Comparison of ENCODE assay signal across 8 mouse cellular contexts in the genomic region with DNA sequence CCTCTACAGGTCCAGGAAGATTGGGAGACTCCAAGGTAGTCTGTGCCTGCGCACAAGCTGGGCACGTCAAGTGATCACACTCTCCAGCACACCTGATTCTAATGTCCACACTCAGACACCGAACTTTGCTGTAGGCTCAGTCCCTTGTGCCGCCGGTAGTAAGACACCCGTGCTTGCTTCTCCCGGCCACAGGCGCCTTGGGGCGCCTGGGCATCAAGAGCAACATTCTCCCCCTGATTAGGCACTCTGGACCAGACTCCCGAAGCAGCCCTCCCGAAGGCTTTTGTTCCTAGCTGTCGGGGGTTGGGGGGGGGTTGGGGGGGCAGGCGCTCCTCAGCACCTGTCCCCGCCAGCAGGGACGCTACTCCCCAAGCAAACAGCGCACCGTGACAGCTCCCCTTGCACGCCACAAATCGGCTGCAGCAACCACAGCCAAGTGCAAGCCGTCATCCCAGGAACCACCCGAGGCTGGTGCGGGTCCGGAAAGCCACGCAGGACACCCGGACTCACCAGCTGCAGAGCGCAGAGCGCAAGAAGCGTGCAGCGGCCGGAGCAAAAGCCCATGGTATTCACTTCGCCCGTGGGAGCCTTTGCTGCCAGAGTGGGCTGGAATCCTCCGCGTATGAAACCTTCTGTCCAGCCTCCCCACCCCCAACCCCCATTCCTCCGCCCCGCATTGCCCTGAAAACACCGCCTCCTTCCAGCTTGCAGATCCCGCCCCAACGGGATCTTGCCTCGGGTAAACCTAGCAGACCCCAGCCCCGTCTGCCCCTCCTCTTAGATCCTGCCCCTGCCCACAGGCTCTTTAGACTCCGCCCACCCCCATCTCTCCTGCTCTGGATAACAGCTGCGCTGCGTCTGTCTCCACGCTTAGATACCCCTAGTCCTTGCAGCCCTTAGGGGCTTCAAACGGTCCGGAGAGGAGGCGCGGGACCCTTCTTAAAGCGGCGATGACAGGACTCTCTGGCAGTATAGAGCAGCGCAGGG. TPM values are rescaled to one million over a fixed set of nuclear protein-coding genes. Genes with fewer than 3 reads are reported as not detected.
A peak's percentile ranks its signal among the peaks of the same experiment; 100 is the strongest.
DNase-seq lines count a peak whose midpoint lies in the region; ATAC-seq and TF ChIP-seq lines count a peak whose summit lies in the region.

A gene (minus strand): TSS at position 639 of the 987 bp plus-strand sequence.

- peak; percentile 92 for DNase-seq in ZHBTc4 (ENCODE audit: low read depth, low spot score)
- peak; percentile 89 for DNase-seq in embryonic facial prominence, embryonic 10.5 days (ENCODE audit: low spot score)
- peak; percentile 26 to 32 for DNase-seq in layer of hippocampus, adult 8-10 months (ENCODE audit: low spot score in 2 of 2)
- peak; percentile 97 for DNase-seq in lung, embryonic 14.5 days
- DNase-seq in retina, postnatal 7 days (ENCODE audit: low read depth, low spot score), result peak; percentile 61
- no peak for DNase-seq in spleen, postnatal 36 days (ENCODE audit: low spot score in 2 of 2)

- TF ChIP-seq EP300 in ES-Bruce4 (IDR thresholded peaks at IDR 0.05; ENCODE audit: insufficient read depth, low read depth, low read length), result no peak

- H3K9me3 ChIP-seq in ES-Bruce4 (replicated peaks; ENCODE audit: control insufficient read depth, insufficient read depth, low read length, poor library complexity, severe bottlenecking), result no peaks in the 10 kb centered on the region
- H3K9me3 ChIP-seq in embryonic facial prominence, embryonic 10.5 days, result no peaks in the 10 kb centered on the region
- no peaks in the 10 kb centered on the region for H3K9me3 ChIP-seq in heart, embryonic 15.5 days (replicated peaks)
- no peaks in the 10 kb centered on the region for H3K9me3 ChIP-seq in lung, embryonic 14.5 days (ENCODE audit: low read depth, low read length)

- no peaks in the 10 kb centered on the region for H3K36me3 ChIP-seq in ES-Bruce4 (ENCODE audit: control insufficient read depth, insufficient read depth, low read length, poor library complexity, severe bottlenecking)
- no peaks in the 10 kb centered on the region for H3K36me3 ChIP-seq in embryonic facial prominence, embryonic 10.5 days (replicated peaks)
- H3K36me3 ChIP-seq in heart, embryonic 15.5 days, result no peaks in the 10 kb centered on the region
- H3K36me3 ChIP-seq in lung, embryonic 14.5 days (ENCODE audit: insufficient read depth), result no peaks in the 10 kb centered on the region

- peak within 1 kb of the TSS; percentile 55 for H3K4me3 ChIP-seq in ES-Bruce4 (ENCODE audit: low read depth, low read length)
- peak within 1 kb of the TSS; percentile 66 for H3K4me3 ChIP-seq in embryonic facial prominence, embryonic 10.5 days
- peak within 1 kb of the TSS; percentile 62 for H3K4me3 ChIP-seq in heart, embryonic 15.5 days
- H3K4me3 ChIP-seq in lung, embryonic 14.5 days (ENCODE audit: low read depth, low read length), result peak within 1 kb of the TSS; percentile 60

- peak within 1 kb of the TSS; percentile 81 for H3K27ac ChIP-seq in ES-Bruce4 (ENCODE audit: insufficient read depth, low read length)
- H3K27ac ChIP-seq in embryonic facial prominence, embryonic 10.5 days (replicated peaks), result peak within 1 kb of the TSS; percentile 80
- peak within 1 kb of the TSS; percentile 70 for H3K27ac ChIP-seq in heart, embryonic 15.5 days
- peak within 1 kb of the TSS; percentile 89 for H3K27ac ChIP-seq in lung, embryonic 14.5 days (ENCODE audit: low read depth)

- peaks cover 8% of the 10 kb centered on the region for H3K4me1 ChIP-seq in ES-Bruce4 (ENCODE audit: control insufficient read depth, insufficient read depth, low read length)
- peaks cover 46% of the 10 kb centered on the region for H3K4me1 ChIP-seq in embryonic facial prominence, embryonic 10.5 days
- peaks cover 31% of the 10 kb centered on the region for H3K4me1 ChIP-seq in heart, embryonic 15.5 days (replicated peaks)
- H3K4me1 ChIP-seq in lung, embryonic 14.5 days (ENCODE audit: insufficient read depth), result 0 out of 2 replicates have a peak, but pooled peaks cover 7% of the 10 kb centered on the region

- ATAC-seq in heart, embryonic 15.5 days (replicated peaks; ENCODE audit: insufficient number of reproducible peaks, insufficient read depth, low FRiP score, low read depth), result peak; percentile 85
- ATAC-seq in lung, embryonic 14.5 days (ENCODE audit: insufficient read depth), result peak; percentile 95

- no peaks in the 10 kb centered on the region for H3K27me3 ChIP-seq in ES-Bruce4 (ENCODE audit: control insufficient read depth, insufficient read depth, low read length, poor library complexity, severe bottlenecking)
- peaks cover 55% of the 10 kb centered on the region for H3K27me3 ChIP-seq in embryonic facial prominence, embryonic 10.5 days (replicated peaks; ENCODE audit: low read depth, poor library complexity, severe bottlenecking)
- peaks cover 33% of the 10 kb centered on the region for H3K27me3 ChIP-seq in heart, embryonic 15.5 days
- H3K27me3 ChIP-seq in lung, embryonic 14.5 days (ENCODE audit: insufficient read depth, low read length), result peaks cover 8% of the 10 kb centered on the region; the same call in 1 of the 2 replicates

- H3K4me2 ChIP-seq in heart, embryonic 15.5 days, result peak within 1 kb of the TSS; percentile 91
- H3K4me2 ChIP-seq in lung, embryonic 14.5 days, result peak within 1 kb of the TSS; percentile 76

- WGBS in embryonic facial prominence, embryonic 10.5 days, result under 1% methylated on average over 52 of the region's 52 CpGs
- WGBS in heart, embryonic 15.5 days, result 1% methylated on average over 52 of the region's 52 CpGs
- under 1% methylated on average over 52 of the region's 52 CpGs for WGBS in lung, embryonic 14.5 days

- no peak for TF ChIP-seq CTCF in ES-Bruce4 (IDR thresholded peaks at IDR 0.05; ENCODE audit: low read depth, low read length)
- TF ChIP-seq CTCF in lung, embryonic 14.5 days (IDR thresholded peaks at IDR 0.05; ENCODE audit: low read depth), result peak; percentile 34; the same call in 1 of the 2 replicates

- H3K9ac ChIP-seq in ES-Bruce4 (ENCODE audit: low read depth, poor library complexity, severe bottlenecking), result peak within 1 kb of the TSS; percentile 14
- H3K9ac ChIP-seq in heart, embryonic 15.5 days, result peak within 1 kb of the TSS; percentile 53
- H3K9ac ChIP-seq in lung, embryonic 14.5 days, result peak within 1 kb of the TSS; percentile 63

- TF ChIP-seq POLR2A in ES-Bruce4 (IDR thresholded peaks at IDR 0.05; ENCODE audit: insufficient read depth, low read length), result no peak

RNA-seq across cellular contexts. Expression of the gene that starts here (rescaled TPM):
- polyA plus RNA-seq in ES-Bruce4 (2011; ENCODE audit: insufficient read depth, insufficient read length, low read depth, missing spikeins), result 7.0 and 9.1 TPM in 2 replicates
- polyA plus RNA-seq in embryonic facial prominence, embryonic 10.5 days (2016; fragmentation: Nextera tagmentation; extraction: Ambion mirVana), result 22.2 and 26.6 TPM in 2 replicates
- polyA plus RNA-seq in heart, embryonic 15.5 days (2015; fragmentation: Nextera tagmentation; extraction: Ambion mirVana), result 38.2 and 49.5 TPM in 2 replicates
- 10 to 100 TPM; 51.3 to 66.2 (median 57.5) TPM for total RNA-seq in layer of hippocampus, adult 8-10 months (2022)
- polyA plus RNA-seq in lung, embryonic 14.5 days (2014; fragmentation: Nextera tagmentation; extraction: Ambion mirVana), result 123 and 138 TPM in 2 replicates

Comparison
In these comparisons a context has a peak if more than half of its experiments do, and no peak if none do; other contexts are left out.
1. DNase-seq: peak in ZHBTc4 (single experiment), embryonic facial prominence, embryonic 10.5 days (single experiment), layer of hippocampus, adult 8-10 months (2 of 2), lung, embryonic 14.5 days (single experiment) and retina, postnatal 7 days (single experiment); none in spleen, postnatal 36 days (0 of 2).
2. Peak in every context shown above with its lines, with median percentiles within 50 percentile points of each other: H3K27ac ChIP-seq, H3K4me3 ChIP-seq and H3K9ac ChIP-seq.